17 mouse cellular contexts compared by ENCODE assay signal in the genomic region with DNA sequence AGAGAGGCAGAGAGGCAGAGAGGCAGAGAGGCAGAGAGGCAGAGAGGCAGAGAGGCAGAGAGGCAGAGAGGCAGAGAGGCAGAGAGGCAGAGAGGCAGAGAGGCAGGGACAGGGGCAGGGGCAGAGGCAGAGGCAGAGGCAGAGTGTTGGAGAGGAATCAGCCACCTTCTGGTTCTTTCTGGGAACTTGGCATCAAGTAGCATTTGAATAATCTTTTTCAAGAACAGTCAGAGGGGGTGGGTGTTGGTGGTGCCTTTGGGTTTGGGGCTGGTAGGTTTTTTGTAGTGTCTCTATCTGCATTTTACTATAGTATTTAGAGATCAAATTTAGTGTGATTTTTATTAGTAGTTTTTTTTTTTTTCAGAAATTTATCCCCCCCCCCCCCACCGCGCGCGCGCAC.
"Had no signal": no experiment of that assay in that cellular context is flagged by ENCODE, and none has a peak within 500 bp of the region (broad histone marks: within the 10 kb centered on the region; RNA-seq: fewer than 3 reads in every experiment).

No protein-coding gene starts in this region.

- DNase-seq: left cerebral cortex, postnatal 4 days; liver; liver, embryonic 13.5 days; liver, postnatal 0 days; lung, adult 18-20 months; lung, adult 2 months; lung, embryonic 14.5 days; lung, postnatal 10 days; lung, postnatal 14 days; lung, postnatal 36 days; lung, postnatal 4 days; midbrain, embryonic 14.5 days had no signal

- ATAC-seq: liver, embryonic 12.5 days; liver, postnatal 0 days; lung, postnatal 0 days; midbrain, embryonic 13.5 days; midbrain, embryonic 15.5 days; midbrain, embryonic 16.5 days had no signal
